Mouse (Mus musculus) left cerebral cortex, postnatal 36 days (tissue): Measurements from ENCODE around the gene Tanc2. TPM values are rescaled to one million over a fixed set of nuclear protein-coding genes. Genes with fewer than 3 reads are reported as not detected.
A peak's percentile ranks its signal among the peaks of the same experiment; 100 is the strongest.

Source experiments
- DNase-seq, 2 experiments: peaks; one replicate each; pipeline ENCODE4 v3.0.0; 2021 to 2022; ENCODE audit warnings: low spot score in 2 of 2, mixed read lengths in 1 of 2
- intact Hi-C: fragments of 180-260 bp; cut with DNase I; formaldehyde crosslinking; loops from one replicate; pipeline ENCODE4 v1.15.1; 2025
- total RNA-seq, 2 experiments: library from RNA; stranded (reverse); gene quantifications; 2 replicates each; pipeline ENCODE4 v1.2.3; 2021

Tanc2 gene
- total RNA-seq, 2 experiments from 2014 or later = 235 to 245 TPM

DNA sequence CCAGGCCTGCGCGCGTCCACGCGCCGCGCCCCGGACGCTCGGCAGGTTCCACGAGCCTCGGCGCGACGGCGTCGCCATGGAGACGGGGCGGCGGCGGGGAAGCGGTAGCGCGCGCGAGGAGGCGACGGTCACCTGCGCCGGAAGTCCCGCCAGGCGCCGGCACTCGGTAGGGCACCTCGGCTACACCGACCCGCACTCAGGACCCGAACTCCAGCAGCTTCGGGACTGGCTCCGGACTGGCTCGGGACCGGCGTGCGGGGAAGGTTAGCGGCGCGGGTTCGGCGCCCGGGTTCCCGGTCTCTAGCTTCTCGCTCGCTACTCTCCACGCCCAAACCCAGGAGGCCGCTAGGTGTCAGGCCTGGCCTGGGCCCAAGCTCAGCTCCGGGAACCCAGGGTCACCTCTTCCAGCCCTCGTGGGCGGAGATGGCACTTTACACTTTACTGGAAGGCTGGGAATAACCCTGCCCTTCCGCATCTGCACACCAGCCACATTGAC, 354.4 kb downstream of the Tanc2 start:
- DNase-seq = peak; percentile 79 to 87
- intact Hi-C loops = loop anchor here (5.0 kb wide), 1 partner anchor 78 kb away; no protein-coding TSS in a partner anchor

DNA sequence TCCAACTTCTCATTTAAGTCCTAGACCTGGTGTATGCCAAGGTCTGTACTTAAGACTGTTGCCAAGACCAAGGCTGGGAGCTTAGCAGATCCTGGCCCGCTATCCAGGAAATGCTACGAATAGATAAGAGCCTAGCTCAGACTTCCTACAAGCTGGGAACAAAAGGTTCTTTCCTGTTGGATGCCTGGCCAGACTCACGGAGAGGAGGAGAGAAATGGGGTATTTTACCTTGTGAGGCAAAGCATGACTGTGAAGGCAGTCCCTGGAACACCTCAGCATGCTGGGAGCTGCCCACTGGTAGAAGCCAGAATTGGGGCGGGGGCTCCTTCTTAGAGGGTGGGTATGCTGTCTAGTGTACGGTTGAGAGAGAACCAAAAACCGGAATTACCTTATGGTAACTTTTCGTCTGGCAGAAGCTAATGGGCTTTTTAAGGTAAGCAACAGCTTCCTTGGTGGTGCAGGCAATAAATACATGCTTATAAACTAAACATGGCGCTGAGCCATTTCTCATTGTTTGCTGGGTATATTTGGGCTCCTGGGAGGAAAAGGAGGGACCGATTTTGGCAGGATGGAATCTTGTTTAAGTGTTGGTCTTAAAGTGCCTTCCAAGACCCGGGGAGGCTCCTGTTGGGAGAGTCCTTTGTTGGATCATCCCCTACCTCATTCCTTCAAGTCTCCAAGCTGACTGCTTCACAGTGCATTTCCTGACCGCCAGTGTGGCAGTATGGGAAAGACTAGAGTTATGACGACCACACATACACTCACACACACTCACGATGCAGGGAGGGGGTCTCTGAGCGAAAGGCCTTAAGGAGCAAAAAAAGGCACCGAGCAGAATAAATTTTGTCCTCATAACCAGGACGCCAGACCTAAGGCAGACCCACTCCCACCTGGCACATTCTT, 355.2 kb downstream of the Tanc2 start:
- no peak for DNase-seq
- intact Hi-C loops = loop anchor here (5.0 kb wide), 1 partner anchor 77 kb away; no protein-coding TSS in a partner anchor

DNA sequence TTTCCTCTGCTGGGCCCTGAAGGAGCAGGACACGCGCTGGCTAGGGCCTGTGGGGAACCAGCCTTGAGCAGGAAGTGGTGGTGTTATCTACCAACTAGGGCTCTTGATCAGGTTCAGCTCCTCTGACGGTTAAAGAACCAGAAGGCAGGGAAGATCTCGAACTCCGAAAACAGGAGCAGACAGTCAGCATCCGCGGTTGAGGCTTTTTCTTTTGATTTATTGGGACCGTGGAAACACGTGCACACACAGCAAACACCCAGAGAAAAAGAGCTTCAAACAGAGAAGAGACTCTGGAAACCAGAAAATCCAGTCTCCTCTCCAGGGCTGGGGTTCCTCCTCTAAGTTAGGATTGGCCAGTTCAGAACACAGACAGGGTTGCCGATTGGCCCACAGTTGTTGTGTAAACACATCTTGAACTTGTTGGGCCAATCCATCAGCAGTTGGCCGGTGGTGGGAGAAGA, 356.9 kb downstream of the Tanc2 start:
- intact Hi-C loops = no loop called here
- no peak for DNase-seq

DNA sequence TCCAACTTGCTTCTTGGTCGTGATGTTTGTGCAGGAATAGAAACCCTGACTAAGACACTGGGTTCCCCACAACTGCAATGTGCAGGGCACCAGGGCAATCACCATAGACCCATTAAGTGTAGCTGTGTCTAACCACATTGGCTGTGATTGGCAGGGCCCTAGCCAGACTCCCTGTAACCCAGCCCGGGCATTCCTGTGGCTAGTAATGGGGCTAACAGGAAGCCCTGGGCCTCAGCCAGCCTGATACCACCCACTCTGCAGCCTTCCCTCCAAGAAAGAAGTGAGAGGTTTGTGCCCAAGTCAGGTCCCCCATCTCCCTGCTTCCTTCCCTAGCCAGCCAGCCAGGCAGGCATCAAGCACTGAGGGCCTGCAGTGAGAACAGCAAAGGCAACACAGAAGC, 358.5 kb downstream of the Tanc2 start:
- intact Hi-C loops = no loop called here
- DNase-seq = no peak

DNA sequence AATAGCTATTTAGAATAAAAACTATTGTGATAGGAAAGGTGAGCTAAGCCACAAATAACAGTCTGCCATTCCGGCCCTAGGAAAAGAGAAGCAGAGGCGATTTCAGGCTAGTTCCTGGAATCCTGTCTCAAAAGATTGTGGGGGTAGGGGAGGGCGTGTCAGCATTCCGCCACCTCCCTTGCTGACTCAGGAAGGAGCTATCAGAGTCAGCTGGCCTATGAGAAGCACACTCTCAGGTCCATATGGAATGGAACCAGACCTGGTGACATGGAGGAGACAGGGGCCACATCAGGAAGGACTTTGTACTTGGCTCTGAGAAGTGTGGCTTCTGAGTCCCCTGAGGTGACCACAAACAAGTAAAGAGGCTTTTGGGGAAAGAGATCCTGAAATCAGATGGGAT, 360.7 kb downstream of the Tanc2 start:
- no peak for DNase-seq
- intact Hi-C loops = no loop called here

DNA sequence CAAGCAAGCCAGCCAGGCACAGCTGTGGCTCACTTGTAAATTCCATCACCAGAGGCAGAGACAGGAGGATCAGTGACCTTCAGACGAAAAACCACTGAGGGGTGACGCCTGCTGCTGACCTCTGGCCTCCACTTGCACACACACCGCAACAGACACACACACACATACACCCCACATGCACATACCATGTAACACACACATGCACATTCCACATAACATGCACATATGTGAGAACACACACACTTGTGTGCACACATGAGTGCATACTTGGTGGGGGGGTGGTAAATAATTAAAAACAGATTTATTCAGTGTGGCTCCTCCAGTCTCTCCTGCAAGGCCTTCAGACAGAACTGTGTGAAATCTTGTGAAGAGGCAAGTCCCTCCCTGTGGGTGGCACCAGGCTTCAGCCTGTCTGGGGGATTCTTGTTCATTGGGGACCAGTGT, 361.8 kb downstream of the Tanc2 start:
- DNase-seq = no peak
- intact Hi-C loops = no loop called here

DNA sequence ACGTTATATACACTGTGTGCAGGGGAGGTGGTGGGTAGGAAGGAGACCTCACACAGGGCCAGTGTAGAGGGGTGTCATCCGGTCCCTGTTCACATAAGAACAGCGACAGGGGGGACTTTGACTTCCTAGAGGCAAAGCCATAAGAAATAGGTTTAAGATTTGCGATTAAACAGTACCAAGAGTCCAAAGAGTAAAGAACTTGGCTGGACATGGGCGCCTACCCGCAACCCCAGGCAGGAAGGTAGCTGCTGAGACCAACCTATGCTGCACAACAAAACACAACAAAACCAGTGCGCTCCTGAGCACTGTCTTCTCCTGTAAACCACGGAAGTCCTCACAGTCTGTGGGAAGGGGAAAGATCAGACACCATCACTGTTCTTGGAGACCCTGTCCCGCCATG, 362.3 kb downstream of the Tanc2 start:
- intact Hi-C loops = no loop called here
- DNase-seq = no peak

DNA sequence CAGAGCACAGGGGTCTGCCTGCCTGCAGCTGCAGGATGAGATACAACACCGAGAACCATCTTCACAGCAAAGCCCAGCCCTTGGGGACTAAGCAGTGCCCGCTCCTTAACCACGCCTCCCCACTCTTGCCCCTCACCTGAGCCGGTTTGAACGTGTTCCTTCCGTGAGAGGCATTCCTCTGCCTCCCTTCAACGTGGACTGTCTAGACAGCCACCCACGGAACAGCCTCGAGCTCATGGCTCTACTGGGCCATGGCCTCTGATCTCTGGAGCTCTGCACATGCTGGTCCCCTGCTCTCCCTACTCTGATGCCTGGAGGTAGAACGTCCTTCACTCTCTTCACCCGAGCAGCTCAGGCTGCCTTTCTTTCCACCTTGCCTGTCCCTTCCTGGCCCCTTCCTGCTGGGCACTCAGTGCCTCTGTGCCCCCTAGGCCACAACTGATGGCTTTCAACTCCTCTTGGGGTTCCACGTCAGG, 363.2 kb downstream of the Tanc2 start, which contains the start of gene Cyb561:
TSS of gene Cyb561 (minus strand) at position 426 of the 476 bp plus-strand sequence.
- intact Hi-C loops = no loop called here

DNA sequence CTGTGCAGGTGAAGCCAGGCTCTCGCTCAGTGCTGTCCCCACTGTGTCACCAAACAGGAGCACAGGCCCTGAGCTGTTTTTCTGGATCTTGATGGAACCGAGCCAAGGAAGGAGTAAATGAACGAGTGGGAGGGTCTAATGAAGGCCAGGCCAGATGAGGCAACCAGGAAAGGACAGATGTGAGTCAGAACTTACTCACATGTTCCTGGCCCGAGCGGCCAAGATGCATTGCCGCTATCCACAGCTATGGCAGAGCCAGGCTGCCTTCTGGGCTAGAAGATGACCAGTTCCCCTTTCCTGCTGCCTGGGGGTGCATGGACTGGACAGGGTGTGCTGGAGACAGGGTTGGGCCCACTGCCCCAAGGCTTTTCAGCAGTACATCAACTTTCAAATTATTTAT, 363.6 kb downstream of the Tanc2 start:
- DNase-seq = no peak
- intact Hi-C loops = no loop called here

More for the DNA sequence above, 363.2 kb downstream of the Tanc2 start, which contains the start of gene Cyb561:
- no peak for DNase-seq

DNA sequence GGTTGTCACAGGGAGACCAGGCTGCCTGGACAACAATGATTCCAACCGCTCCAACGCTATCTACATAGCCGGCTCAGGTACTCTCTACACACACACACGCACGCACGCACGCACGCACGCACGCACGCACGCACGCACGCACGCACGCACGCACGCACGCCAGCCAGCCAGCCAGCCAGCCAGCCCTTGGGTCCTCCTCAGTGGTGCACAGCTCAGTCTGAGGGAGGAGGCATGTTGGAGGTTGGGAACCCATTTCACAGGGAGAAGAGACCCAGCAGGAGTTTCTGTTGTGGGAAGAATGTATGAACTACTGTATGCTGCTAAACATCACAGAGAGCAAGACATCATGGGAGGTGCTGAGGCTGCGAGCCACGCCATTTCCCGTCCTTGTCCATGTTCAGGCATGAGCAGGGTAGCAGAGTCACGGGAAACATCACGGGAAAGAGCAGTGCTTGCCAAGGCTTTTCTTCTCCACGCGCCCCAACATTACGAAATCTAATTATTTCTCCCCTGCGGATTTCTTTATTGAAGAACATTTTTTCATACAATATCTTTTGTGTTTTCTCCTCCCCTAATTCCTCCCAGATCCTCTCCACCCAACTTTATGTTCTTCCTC, 366.1 kb downstream of the Tanc2 start:
- no peak for DNase-seq
- intact Hi-C loops = no loop called here

DNA sequence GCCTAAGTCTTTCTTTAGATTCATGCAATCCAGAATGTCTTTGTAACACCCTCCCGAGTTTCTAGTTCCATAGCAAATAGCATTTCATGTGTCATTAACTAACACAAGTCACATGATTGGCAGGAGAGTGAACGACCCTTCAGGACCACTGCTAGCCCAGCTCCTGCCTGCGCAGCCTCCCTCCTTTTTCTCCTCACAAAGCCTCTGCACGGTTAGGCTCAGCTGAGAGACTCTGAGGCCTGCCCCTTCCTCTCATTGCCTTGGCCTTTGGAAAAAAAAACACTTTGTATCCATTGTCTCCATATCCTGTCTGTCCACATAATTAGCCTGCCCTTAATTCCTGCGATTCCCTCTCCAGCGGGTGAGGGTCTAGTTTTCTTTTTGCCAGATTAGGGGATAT, 367.7 kb downstream of the Tanc2 start:
- intact Hi-C loops = no loop called here
- DNase-seq = no peak

DNA sequence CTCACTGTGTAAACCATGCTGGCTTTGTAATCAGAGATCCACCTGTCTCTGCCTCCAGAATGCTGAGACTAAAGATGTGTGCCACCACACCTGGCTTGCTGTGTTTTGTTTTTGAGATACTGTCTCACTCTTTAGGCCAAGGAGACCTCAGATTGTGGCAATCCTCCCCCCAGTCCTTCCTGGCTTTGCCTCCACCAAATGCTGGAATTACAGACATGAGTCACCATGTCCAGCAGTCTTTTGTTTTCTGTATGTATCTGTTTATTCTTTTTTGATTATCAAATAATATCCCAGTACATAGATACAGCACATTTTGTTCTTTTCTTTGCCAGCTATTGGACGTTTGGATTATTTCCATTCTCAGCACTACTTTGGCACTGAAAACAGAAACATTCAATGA, 368.8 kb downstream of the Tanc2 start:
- no peak for DNase-seq
- intact Hi-C loops = no loop called here

DNA sequence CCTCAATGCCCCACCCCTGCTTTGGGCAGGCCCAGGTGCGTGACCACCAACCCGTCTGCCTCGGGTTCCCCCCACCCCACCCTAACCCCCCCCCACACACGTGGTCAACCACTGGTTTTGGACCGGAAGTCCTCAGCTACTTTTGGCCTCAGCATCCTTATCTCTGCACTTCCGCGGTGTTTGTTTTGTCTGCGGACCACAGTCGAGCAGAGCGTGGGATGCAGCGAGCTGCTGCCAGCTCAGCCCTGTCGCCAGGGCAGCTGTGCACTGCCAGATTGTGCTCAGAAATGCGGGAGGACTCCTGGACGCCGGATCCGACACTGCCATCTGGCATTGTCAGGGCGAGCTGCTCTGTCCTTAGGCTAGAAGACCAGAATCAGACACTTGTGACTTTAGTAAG, 369.6 kb downstream of the Tanc2 start:
- peak in 1 of 2 experiments; percentile 56 for DNase-seq
- intact Hi-C loops = no loop called here

DNA sequence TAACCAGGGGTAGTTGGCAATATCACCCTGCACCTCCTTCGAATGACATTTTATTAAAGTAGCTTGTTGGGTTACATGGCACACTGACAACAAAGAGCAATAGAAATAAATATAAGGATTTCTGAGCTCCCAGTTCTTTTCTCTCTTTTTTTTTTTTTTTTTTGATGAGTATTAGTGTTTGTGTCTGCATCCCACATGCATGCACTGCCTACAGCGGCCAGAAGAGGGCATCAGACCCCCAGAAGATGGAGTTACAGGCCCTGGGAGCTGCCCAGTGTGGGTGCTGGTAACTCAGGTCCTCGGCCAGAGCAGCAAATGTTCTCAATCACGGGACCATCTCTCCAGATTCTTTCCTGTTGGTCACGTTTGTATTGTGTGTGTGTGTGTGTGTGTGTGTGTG, 374.9 kb downstream of the Tanc2 start:
- DNase-seq = no peak
- intact Hi-C loops = loop anchor here (5.0 kb wide), 2 partner anchors 37 to 43 kb away; partner anchors contain the start of gene Kcnh6

DNA sequence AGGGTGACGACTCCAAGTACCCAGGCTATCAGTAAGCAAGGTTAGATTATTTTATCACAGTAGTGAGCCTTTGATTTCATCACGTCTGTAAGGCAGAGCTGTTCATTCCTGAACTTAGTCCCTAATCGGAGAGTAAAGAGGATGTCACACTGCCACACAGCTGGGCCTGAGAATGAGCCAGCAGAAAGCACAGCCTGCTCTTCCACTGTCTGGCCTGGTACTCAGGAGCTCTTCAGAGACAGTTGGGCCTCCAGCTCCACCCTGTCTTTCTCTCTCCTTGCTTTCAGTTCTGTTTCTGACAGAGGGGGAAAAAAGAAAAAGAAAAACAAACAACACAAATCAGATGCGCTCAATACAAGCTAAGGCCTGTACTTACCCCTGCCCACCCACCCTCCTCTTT, 376.5 kb downstream of the Tanc2 start:
- intact Hi-C loops = loop anchor here (5.0 kb wide), 1 partner anchor 39 kb away; no protein-coding TSS in a partner anchor
- DNase-seq = no peak

DNA sequence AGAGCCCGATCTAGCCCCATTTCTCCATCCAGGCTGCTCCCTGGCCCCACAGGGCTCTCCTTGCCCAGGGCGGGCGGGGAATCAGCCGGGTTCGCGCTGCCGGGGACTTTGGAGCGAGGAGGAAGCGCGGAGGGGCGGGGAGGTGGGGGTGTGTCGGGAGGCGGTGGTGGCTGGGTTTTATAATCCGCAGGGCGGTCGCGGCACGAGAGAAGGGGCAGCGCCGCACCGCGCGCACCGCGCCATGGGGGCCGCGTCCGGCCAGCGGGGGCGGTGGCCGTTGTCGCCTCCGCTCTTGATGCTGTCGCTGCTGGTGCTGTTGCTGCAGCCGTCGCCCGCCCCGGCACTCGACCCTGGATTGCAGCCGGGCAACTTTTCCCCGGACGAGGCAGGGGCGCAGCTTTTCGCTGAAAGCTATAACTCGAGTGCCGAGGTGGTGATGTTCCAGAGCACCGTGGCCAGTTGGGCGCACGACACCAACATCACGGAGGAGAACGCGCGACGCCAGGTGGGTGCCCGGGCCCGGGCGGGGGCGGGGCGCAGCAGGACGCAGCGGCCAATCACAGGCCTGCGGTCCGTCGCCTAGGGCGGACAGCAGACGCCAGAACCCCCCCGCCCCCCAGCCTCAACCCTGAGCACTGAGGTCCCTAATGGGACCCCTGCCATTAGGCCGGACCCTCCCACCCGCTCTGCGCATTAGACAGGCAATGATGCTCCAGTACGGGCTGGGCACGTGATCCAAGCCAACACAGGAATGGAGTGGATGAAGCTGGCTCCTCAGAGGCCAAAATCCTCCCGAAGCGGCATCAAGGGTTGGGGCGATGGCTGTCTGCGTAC, 378.2 kb downstream of the Tanc2 start, which contains the start of gene Ace:
TSS of gene Ace (plus strand) at position 205 of the 834 bp plus-strand sequence.
- intact Hi-C loops = loop anchor here (5.0 kb wide), 1 partner anchor 41 kb away; no protein-coding TSS in a partner anchor
- DNase-seq = peak in 1 of 2 experiments; percentile 46

DNA sequence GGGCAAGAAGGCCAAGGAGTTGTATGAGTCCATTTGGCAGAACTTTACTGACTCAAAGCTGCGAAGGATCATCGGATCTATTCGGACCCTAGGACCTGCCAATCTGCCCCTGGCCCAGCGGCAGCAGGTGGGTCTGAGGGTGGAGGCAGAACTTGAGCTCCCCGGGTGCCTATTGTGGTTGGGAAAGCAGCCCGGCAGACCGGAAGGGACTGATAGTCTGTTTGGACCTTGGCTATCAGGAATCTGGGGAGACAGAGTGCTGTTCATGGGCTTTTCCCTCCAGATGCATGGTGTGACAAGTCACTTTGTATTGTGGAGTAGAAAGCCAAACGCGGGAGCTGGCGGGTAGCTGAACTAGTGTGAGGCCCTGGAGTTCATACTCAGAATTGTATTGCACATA, 379.2 kb downstream of the Tanc2 start:
- DNase-seq = no peak
- intact Hi-C loops = loop anchor here (5.0 kb wide), 1 partner anchor 42 kb away; no protein-coding TSS in a partner anchor

DNA sequence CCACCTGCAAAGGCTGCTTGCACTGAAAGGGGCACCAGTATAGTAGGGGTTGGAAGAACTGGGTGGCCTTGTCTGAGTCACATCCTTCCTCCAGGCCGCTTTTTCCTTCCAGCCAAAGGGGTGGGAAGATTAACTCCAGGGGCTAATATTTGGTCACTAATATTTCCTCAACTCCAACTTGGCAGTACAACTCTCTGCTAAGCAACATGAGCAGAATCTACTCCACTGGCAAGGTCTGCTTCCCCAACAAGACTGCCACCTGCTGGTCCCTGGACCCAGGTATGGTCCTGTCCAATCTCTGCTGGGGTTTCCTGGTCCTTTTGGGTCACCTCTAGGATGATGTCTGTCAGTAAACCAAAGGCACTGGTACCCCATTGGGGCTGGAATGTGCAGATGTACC, 379.7 kb downstream of the Tanc2 start:
- intact Hi-C loops = loop anchor here (5.0 kb wide), 1 partner anchor 42 kb away; no protein-coding TSS in a partner anchor
- DNase-seq = no peak

DNA sequence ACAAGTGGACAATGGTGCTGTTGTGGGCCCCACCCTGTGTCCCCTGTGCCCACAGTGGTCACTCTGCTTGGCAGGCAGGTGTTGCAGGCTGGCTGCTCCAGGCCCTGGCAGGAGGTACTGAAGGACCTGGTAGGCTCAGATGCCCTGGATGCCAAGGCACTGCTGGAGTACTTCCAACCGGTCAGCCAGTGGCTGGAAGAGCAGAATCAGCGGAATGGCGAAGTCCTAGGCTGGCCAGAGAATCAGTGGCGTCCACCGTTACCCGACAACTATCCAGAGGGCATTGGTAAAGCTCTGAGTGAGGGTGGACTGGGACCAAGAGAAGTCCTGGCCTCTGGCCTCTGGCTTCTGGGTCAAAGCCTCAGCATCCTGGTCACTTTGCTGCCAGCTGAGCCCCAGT, 384.8 kb downstream of the Tanc2 start:
- intact Hi-C loops = no loop called here
- no peak for DNase-seq
